Mouse (Mus musculus) brain, embryonic 14.5 days (tissue): Measurements from ENCODE around the gene Osbpl5. TPM values are rescaled to one million over a fixed set of nuclear protein-coding genes. Genes with fewer than 3 reads are reported as not detected.

ENCODE experiments used
- DNase-seq: peaks from one replicate; pipeline ENCODE4 v3.0.0-alpha.2; 2011; ENCODE audit warnings: low read depth
- CTCF ChIP-seq: fragments of 200-500 bp; IDR thresholded peaks from 2 replicates; pipeline ENCODE4 v1.5.1; 2012; ENCODE audit warnings: inconsistent platforms, mild to moderate bottlenecking, moderate library complexity, borderline replicate concordance; ENCODE audit not compliant: insufficient read depth, insufficient read length; ENCODE audit errors: extremely low read depth
- POLR2A ChIP-seq: fragments of 200-500 bp; IDR thresholded peaks from 2 replicates; pipeline ENCODE4 v1.6.1; 2012; ENCODE audit warnings: mild to moderate bottlenecking, inconsistent platforms, borderline replicate concordance; ENCODE audit not compliant: poor library complexity, insufficient read depth, insufficient read length, severe bottlenecking; ENCODE audit errors: extremely low read depth
- polyA plus RNA-seq: library from polyadenylated mRNA; depleted of rRNA; stranded (reverse); fragments of >200 nt; gene quantifications from 2 replicates; pipeline ENCODE4 v1.2.3, GENCODE M21; 2012

Gene Osbpl5
- polyA plus RNA-seq, 1 experiment, result 59.1 TPM

DNA sequence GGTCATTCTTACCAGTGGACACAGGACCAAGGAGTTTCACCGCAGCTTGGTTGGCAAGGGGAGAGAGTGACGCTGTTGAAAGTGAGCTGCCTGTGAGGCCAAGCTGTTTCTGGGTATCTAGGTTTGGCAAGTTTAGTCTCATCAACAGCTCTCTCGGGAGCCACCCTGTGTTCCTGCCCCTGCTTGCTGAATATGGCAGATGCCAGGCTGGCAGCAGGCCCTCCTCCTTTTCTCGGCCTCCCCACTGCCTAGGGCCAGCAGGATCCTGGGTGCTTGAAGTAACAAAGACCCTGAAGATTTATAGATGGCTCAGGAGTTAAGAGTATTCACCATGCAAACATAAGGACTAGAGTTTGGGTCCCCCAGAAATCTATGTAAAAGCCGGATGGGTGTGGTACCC lies 34.1 kb downstream of the Osbpl5 start:
- TF ChIP-seq CTCF (no peak), POLR2A (no peak)
- DNase-seq, result peak; percentile 75

DNA sequence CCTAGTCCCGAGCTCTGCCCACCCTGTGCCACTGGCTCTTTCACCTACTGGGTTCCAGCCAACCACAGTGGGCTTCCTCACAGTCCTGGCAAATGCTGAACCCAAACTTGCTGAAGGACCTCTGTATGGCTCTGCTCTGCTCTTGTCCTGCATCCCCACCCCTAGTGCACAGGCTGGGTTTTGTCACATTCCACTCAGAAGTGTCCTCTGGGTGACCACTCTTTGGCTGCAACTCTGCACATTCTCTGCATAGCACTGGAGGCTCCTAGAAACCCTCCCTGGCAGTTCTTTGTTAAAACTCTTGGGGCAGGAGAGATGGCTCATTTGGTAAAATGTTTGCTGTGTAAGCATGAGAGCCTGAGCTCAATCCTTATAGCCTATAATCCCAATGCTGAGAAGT lies 39.0 kb downstream of the Osbpl5 start:
- TF ChIP-seq CTCF (no peak), POLR2A (no peak)
- DNase-seq, result peak; percentile 23

DNA sequence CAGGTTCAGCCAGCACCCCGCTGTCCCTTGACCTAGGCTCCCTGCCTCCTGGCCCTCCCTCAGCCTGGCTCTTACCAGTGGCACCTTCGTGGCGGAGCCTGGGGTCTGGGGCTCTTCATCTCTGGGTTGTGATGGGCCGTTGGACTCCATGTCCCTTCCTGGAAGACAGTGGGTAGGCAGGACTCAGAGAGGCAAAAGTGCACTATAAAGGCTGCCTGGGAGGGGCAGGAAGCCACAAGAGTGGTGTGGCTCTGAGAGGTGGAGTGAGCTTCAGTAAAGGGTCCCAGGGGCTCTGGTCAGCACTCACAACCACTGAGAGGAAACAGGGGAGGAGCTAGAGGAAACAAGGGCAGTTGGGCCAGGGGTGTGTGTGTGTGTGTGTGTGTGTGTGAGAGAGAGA lies 43.4 kb downstream of the Osbpl5 start:
- no peak for TF ChIP-seq CTCF
- TF ChIP-seq POLR2A, result no peak

DNA sequence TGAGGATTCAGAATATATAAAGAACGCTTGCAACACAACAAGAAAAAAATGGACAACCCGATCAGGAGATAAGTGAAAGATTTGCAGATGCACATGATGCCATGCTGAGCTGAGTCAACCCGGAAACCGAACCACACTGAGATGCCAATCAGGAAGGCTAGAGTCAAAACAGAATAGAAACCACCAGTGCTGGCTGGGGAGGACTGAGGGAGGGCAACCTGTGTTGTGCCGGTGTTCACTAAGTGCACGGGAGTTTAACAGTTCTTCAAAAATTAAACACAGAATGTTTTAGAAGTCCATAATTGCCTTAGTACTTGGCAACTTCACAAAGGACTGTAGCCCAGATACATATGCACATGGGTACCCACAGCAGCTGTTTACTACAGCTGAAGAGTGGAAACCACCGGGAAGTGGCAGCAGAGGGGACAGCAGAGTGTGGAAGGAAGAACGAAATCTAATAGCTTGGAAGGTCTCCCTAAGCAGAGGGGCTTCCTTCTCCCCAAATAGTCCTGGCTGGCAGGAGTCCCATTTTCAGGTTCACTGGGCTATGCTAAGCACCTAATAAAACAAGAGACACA lies 43.9 kb downstream of the Osbpl5 start:
- TF ChIP-seq CTCF (no peak), POLR2A (no peak)
- peak; percentile 17 for DNase-seq

More for the DNA sequence above, 43.4 kb downstream of the Osbpl5 start:
- no peak for DNase-seq

DNA sequence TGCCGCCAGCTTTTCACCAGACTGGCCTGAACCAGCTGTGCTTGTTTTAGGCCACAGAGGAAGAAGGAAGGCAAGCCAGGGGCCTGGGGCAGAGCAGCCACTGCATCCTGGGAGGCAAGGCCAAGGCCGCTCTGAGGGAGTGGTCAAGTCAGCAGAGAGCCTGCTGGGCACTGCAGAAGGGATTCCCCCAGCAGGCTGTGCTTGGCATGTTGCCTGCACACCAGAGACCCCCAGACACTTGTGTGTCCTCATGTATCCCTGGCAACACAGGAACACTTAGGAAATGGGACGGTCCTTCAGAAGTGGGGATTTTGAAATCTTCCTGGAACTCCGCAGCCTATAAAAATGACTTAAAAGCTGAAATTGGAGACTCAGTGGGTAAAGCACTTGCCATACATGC lies 44.8 kb downstream of the Osbpl5 start:
- TF ChIP-seq CTCF, result no peak
- DNase-seq, result peak; percentile 52

DNA sequence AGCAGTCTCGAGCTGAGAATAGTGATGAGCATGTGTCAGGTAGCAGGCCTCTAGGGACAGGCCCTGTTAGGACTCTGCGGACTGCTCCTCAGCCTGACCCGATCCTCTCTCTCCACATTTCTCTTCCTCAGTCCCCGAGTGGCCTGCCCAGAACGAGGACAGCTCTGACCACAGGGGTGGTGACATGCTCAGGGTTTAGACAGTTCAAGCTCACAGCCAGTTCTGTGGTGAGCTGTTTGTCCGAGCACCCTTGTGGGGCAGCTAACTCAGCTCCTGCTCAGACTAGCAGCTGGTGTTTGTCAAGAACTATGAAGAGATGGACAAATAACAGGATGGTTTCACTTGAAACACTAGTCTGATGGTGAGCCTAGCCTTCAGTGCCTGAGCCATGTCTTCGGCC lies 45.4 kb downstream of the Osbpl5 start:
- DNase-seq, result no peak
- TF ChIP-seq POLR2A (no peak), CTCF (no peak)

DNA sequence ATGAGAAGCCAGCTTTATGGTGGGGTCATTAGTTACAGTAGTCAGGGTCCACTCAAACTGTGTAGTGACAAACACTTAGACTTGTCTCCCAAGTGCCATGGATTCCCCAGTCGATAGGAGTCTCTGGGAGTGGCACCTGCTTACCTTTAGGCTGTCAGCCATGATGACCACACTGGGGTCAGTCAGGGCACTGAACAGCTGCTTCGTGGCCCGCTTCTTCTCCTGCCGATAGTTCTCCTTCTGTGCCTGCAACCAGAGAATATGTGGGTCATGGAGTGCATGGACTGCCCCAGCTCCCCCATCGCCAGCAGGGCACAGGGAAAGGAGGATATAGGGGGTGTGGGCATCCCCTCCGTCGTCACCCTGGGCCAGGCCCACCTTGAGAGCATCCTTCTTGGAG lies 47.4 kb downstream of the Osbpl5 start:
- no peak for DNase-seq
- TF ChIP-seq CTCF, result no peak
- no peak for TF ChIP-seq POLR2A

DNA sequence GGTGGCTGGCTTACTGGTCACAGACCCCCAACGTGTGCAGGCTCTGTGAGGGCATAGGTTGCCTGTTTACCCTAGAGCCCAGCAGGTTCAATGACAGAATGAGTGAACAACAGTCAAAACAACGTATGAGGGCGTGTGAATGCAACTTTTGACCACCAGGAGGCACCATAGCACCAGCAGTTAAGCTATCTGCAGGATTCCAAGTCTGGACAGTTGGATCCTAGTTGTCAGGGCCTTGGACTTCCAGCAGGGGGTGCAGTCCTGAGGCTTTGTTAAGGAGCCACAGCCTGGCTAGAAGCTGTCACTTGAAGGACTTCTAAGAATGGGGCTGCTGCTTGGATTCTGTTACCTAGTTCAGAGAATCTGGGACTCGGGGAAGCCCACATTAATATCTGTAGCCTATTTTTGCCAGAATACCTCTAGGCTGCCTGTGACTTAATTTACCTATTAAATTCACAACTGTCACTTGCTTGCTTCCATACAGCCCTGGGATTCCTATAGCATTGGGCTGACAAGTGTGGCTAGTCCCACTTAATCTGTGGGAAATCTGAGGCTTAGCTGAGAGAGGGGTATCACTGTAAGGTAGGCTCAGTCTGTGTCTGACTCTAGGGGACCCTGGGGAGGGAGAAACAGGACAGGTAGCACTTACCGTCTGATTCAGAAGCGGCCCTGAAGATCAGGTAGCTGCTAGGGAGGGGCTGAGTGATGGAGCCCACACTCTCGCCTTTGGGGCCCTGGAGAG lies 49.9 kb downstream of the Osbpl5 start:
- peak; percentile 98 for DNase-seq
- peak; percentile 97 for TF ChIP-seq CTCF
- no peak for TF ChIP-seq POLR2A

DNA sequence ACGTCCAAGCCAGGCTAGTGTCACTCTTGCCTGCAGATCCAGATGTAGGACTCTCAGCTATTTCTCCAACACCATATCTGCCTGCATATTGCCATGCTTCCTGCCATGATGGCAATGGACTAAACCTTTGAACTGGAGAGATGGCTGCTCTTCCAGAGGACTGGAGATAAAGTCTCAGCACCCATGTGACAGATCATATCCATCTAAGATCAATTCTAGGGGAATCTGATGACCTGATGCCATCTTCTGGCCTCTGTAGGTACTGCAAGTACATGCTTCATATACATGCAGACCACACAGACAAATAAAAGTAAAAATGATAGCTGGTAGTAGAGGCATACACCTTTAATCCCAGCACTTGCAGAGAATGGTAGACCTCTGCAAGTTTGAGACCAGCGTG lies 60.6 kb downstream of the Osbpl5 start:
- peak; percentile 20 for DNase-seq
- TF ChIP-seq CTCF (peak; percentile 37; the same call in 1 of the 2 replicates), POLR2A (no peak)

DNA sequence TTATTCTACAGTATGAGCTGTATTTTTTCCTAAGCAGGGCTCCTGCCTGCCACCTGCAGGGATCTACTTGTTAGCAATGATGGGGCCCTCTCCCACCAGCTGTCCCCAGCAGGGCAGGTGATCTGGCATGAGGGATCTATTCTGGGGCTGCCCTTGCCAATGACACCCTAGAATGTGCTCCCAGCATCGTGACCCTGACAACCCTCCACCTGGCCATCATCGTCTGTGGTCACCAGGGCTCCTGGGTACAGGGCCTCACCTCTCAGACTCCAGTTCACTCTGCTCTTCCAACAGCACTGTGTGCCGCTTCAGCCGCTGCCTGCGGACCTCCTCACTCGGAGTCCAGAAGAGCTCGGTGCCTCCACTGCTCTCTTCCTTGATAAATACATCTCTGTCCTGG lies 62.2 kb downstream of the Osbpl5 start:
- TF ChIP-seq CTCF (no peak), POLR2A (no peak)
- no peak for DNase-seq

DNA sequence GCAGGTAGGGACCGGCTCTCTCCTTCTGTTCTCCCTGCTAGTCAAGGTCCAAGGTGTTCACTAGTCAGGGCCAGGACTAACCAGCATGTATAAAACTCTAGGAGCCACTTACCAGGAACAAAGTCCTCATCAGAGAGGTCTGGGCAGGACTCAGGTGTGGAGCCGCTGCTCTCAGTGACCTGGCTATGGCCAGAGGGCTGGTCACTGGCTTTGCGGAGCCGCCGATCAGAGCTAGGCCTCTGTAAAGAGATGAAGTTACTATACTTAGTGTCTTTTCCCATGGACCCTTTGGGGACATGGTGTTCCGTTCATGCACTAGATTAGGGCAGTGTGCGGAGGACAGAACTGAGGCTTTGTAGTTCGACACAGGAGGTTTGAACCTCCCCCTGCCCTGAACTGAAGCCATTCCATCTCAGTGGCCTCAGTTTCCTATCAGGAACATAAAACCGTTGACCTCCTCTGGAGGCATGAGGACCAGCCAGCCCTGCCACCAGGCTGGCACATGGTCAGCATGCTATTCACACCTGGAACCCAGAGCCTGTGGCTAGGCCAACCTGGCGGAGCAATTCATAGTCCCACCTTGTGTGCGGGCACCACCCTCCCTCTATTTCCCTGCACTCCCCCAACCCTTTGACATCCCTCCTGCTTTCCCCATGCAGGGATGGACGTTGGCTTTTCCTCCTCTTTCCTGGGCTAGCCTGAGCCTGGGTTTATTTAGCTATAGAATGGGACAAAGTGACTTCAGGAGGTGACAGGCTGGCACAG lies 63.9 kb downstream of the Osbpl5 start:
- TF ChIP-seq CTCF (no peak), POLR2A (no peak)
- no peak for DNase-seq
